Mouse (Mus musculus): ENCODE measurements around the gene Tmem164. TPM values are rescaled to one million over a fixed set of nuclear protein-coding genes. Genes with fewer than 3 reads are reported as not detected.
A peak's percentile ranks its signal among the peaks of the same experiment; 100 is the strongest.

The Tmem164 gene
- total and polyA plus RNA-seq, 3 experiments = 14.3 to 27.2 (median 16.3) TPM

- no peak overlapping the region for H3K4me3 ChIP-seq
- no peaks in the 10 kb centered on the region for H3K79me2 ChIP-seq (replicated peaks; ENCODE audit: control insufficient read depth, insufficient read depth, low read length)
- H3K27me3 ChIP-seq (ENCODE audit: control insufficient read depth, insufficient read depth, low read length) = no peaks in the 10 kb centered on the region
- peak; percentile 21 to 30 for DNase-seq
- 15% methylated on average over 3 of the region's 3 CpGs for WGBS
- no peak overlapping the region for H3K27ac ChIP-seq
- peaks cover 2% of the 10 kb centered on the region for H3K4me1 ChIP-seq (ENCODE audit: control insufficient read depth, insufficient read depth, low read length)
- peaks cover 2% of the 10 kb centered on the region for H3K36me3 ChIP-seq (ENCODE audit: control insufficient read depth, insufficient read depth, low read length)
- intact Hi-C loops (cut with DNase I) = no loop called here
- TF ChIP-seq POLR2A (IDR thresholded peaks at IDR 0.05; ENCODE audit: insufficient read depth, low read depth, low read length) (no peak), EP300 (IDR thresholded peaks at IDR 0.05; ENCODE audit: insufficient read depth, low read depth, low read length) (no peak), CTCF (IDR thresholded peaks at IDR 0.05) (no peak)
- H3K9ac ChIP-seq (ENCODE audit: low read depth, low read length) = no peak overlapping the region
These were observed 21.4 kb downstream of the Tmem164 start for GRCm38 (mm10) chrX:142702566-142702965.

GRCm38 (mm10) chrX:142703953-142704352, 22.7 kb downstream of the Tmem164 start:
- no peak for DNase-seq
- peaks cover 2% of the 10 kb centered on the region for H3K4me1 ChIP-seq (ENCODE audit: control insufficient read depth, insufficient read depth, low read length)
- no peak overlapping the region for H3K4me3 ChIP-seq
- WGBS = 82% methylated on average over 3 of the region's 3 CpGs
- intact Hi-C loops (cut with DNase I) = no loop called here
- no peak overlapping the region for H3K27ac ChIP-seq
- no peak for TF ChIP-seq EP300 (IDR thresholded peaks at IDR 0.05; ENCODE audit: insufficient read depth, low read depth, low read length)
- no peak for TF ChIP-seq POLR2A (IDR thresholded peaks at IDR 0.05; ENCODE audit: insufficient read depth, low read depth, low read length)
- no peak for TF ChIP-seq CTCF (IDR thresholded peaks at IDR 0.05)
- no peak overlapping the region for H3K9ac ChIP-seq (ENCODE audit: low read depth, low read length)
- H3K27me3 ChIP-seq (ENCODE audit: control insufficient read depth, insufficient read depth, low read length) = no peaks in the 10 kb centered on the region
- H3K79me2 ChIP-seq (replicated peaks; ENCODE audit: control insufficient read depth, insufficient read depth, low read length) = no peaks in the 10 kb centered on the region
- H3K36me3 ChIP-seq (ENCODE audit: control insufficient read depth, insufficient read depth, low read length) = peaks cover 2% of the 10 kb centered on the region

- Histone ChIP-seq H3K9ac (ENCODE audit: low read depth, low read length) (no peak overlapping the region), H3K4me3 (no peak overlapping the region), H3K4me1 (ENCODE audit: control insufficient read depth, insufficient read depth, low read length) (no peaks in the 10 kb centered on the region), H3K36me3 (ENCODE audit: control insufficient read depth, insufficient read depth, low read length) (no peaks in the 10 kb centered on the region), H3K27me3 (ENCODE audit: control insufficient read depth, insufficient read depth, low read length) (no peaks in the 10 kb centered on the region), H3K79me2 (replicated peaks; ENCODE audit: control insufficient read depth, insufficient read depth, low read length) (no peaks in the 10 kb centered on the region), H3K27ac (no peak overlapping the region)
- DNase-seq = no peak
- TF ChIP-seq CTCF (IDR thresholded peaks at IDR 0.05) = no peak
- no peak for TF ChIP-seq EP300 (IDR thresholded peaks at IDR 0.05; ENCODE audit: insufficient read depth, low read depth, low read length)
- no peak for TF ChIP-seq POLR2A (IDR thresholded peaks at IDR 0.05; ENCODE audit: insufficient read depth, low read depth, low read length)
- intact Hi-C loops (cut with DNase I) = no loop called here
These were observed 27.1 kb downstream of the Tmem164 start for GRCm38 (mm10) chrX:142708257-142708656.

- H3K27me3 ChIP-seq (ENCODE audit: control insufficient read depth, insufficient read depth, low read length) = no peaks in the 10 kb centered on the region
- H3K9ac ChIP-seq (ENCODE audit: low read depth, low read length) = no peak overlapping the region
- intact Hi-C loops (cut with DNase I) = no loop called here
- DNase-seq = no peak
- H3K36me3 ChIP-seq (ENCODE audit: control insufficient read depth, insufficient read depth, low read length) = no peaks in the 10 kb centered on the region; the same call in 1 of the 2 replicates
- H3K79me2 ChIP-seq (replicated peaks; ENCODE audit: control insufficient read depth, insufficient read depth, low read length) = no peaks in the 10 kb centered on the region
- H3K27ac ChIP-seq = no peak overlapping the region
- 54% methylated on average over 3 of the region's 3 CpGs for WGBS
- H3K4me3 ChIP-seq = no peak overlapping the region
- H3K4me1 ChIP-seq (ENCODE audit: control insufficient read depth, insufficient read depth, low read length) = peaks cover 2% of the 10 kb centered on the region
- TF ChIP-seq CTCF (IDR thresholded peaks at IDR 0.05) = no peak
- TF ChIP-seq EP300 (IDR thresholded peaks at IDR 0.05; ENCODE audit: insufficient read depth, low read depth, low read length) = no peak
- no peak for TF ChIP-seq POLR2A (IDR thresholded peaks at IDR 0.05; ENCODE audit: insufficient read depth, low read depth, low read length)
These were observed 34.8 kb downstream of the Tmem164 start for GRCm38 (mm10) chrX:142716014-142716413.

GRCm38 (mm10) chrX:142717958-142718478, 36.8 kb downstream of the Tmem164 start:
- WGBS = 39% methylated on average over 9 of the region's 9 CpGs

GRCm38 (mm10) chrX:142718759-142719158, 37.6 kb downstream of the Tmem164 start:
- Histone ChIP-seq H3K4me1 (ENCODE audit: control insufficient read depth, insufficient read depth, low read length) (peaks cover 4% of the 10 kb centered on the region), H3K27me3 (ENCODE audit: control insufficient read depth, insufficient read depth, low read length) (no peaks in the 10 kb centered on the region), H3K9ac (ENCODE audit: low read depth, low read length) (no peak overlapping the region), H3K4me3 (no peak overlapping the region), H3K79me2 (replicated peaks; ENCODE audit: control insufficient read depth, insufficient read depth, low read length) (no peaks in the 10 kb centered on the region), H3K27ac (no peak overlapping the region), H3K36me3 (ENCODE audit: control insufficient read depth, insufficient read depth, low read length) (no peaks in the 10 kb centered on the region; the same call in 1 of the 2 replicates)
- WGBS = 71% methylated on average over 4 of the region's 4 CpGs
- intact Hi-C loops (cut with DNase I) = no loop called here
- DNase-seq = peak in 1 of 2 experiments; percentile 2
- TF ChIP-seq CTCF (IDR thresholded peaks at IDR 0.05) (no peak), EP300 (IDR thresholded peaks at IDR 0.05; ENCODE audit: insufficient read depth, low read depth, low read length) (no peak), POLR2A (IDR thresholded peaks at IDR 0.05; ENCODE audit: insufficient read depth, low read depth, low read length) (no peak)

More at GRCm38 (mm10) chrX:142717958-142718478, 36.8 kb downstream of the Tmem164 start:
- H3K4me3 ChIP-seq = no peak overlapping the region
- peaks cover 4% of the 10 kb centered on the region for H3K4me1 ChIP-seq (ENCODE audit: control insufficient read depth, insufficient read depth, low read length)
- no peak for TF ChIP-seq POLR2A (IDR thresholded peaks at IDR 0.05; ENCODE audit: insufficient read depth, low read depth, low read length)
- TF ChIP-seq CTCF (IDR thresholded peaks at IDR 0.05) = no peak
- no peak for TF ChIP-seq EP300 (IDR thresholded peaks at IDR 0.05; ENCODE audit: insufficient read depth, low read depth, low read length)
- no peaks in the 10 kb centered on the region; the same call in 1 of the 2 replicates for H3K36me3 ChIP-seq (ENCODE audit: control insufficient read depth, insufficient read depth, low read length)
- H3K27ac ChIP-seq = no peak overlapping the region
- H3K9ac ChIP-seq (ENCODE audit: low read depth, low read length) = no peak overlapping the region
- H3K79me2 ChIP-seq (replicated peaks; ENCODE audit: control insufficient read depth, insufficient read depth, low read length) = no peaks in the 10 kb centered on the region
- intact Hi-C loops (cut with DNase I) = no loop called here
- DNase-seq = peak in 1 of 2 experiments; percentile 3
- no peaks in the 10 kb centered on the region for H3K27me3 ChIP-seq (ENCODE audit: control insufficient read depth, insufficient read depth, low read length)
